Mouse (Mus musculus) c-Kit-positive CD71-positive TER-119-positive erythroid progenitor cells, embryonic 14.5 days (primary cell): ENCODE measurements around the gene Ascc1.
A peak's percentile ranks its signal among the peaks of the same experiment; 100 is the strongest.

Experiments
- DNase-seq: peaks from one replicate; pipeline ENCODE4 v3.0.0-alpha.2; 2013; ENCODE audit warnings: low spot score

Gene Ascc1

DNA sequence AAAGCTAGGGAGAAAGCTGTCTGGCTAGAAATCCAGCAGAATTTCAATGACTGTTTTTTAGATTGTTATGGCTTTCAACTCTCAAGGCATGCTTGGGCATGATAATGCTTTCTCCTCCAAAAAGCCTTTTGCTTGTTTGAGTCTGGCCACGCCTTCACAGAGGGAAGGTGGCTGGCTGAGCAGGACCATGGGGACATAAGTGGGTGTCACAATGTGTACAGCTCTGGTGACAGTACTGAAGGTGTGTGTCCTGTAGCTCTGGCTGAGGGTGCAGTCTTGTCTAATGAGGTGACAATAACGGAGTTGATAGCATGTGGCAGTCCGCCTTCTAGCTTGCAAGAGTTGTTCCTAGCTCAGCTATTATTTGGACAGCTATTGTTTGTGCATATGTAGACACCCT is 77.6 kb downstream of the Ascc1 start:
- DNase-seq = peak; percentile 57

DNA sequence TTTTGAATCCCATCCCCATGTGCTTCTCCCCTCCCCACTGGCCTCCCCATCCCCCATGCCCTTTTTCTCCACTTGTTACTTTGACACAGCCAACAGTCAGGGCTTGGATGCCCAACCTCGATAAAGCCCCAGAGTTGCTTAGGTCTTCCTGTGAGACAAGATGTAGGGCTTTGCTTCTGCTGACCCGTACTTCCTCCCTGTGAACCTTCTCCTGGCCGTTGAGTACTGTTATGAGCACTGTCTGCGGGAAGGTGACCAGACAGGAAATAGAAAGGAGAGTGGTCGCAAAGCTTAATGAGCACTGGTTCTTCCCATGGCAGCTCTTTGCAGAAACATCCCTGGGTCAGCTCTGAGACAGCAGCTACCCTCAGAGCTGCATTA is 78.0 kb downstream of the Ascc1 start:
- DNase-seq = no peak

DNA sequence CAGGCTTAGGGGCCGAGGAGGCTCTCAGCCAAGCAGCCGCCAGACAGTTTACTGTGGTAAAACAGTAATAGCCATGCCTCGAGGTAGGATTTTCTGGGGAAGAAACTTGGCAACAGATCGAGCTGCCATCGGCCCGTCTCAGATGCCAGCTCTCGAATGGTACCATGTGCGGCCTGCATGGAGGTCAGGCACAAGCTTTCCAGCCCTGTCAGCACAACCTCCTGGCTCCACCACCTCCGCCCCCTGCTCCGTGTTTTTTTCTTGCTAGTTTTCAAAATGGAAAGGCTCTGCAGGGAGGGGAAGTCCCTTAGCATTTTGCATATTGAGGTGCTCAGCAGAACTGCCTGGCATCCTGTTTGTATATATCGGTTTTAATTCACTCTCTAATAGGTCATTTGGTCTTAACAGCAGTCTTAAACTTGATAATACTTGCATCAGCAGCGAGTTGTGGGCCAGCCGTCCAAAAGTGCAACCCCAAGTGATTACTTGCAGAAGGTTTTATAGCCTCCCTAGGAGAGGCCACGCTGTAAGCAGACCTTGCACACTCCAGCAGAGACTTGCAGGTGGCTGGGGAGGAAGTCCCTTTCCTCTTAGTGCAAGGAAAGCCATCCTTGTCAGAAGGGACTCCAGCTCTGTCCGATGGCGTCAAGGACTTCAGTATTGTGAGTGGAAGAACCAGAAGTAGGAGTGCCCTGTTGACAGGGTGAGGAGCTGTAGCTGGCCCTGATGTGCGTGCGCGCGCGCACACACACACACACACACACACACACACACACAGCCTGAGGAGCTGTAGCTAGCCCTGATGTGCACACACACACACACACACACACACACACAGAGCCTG is 78.6 kb downstream of the Ascc1 start:
- no peak for DNase-seq

DNA sequence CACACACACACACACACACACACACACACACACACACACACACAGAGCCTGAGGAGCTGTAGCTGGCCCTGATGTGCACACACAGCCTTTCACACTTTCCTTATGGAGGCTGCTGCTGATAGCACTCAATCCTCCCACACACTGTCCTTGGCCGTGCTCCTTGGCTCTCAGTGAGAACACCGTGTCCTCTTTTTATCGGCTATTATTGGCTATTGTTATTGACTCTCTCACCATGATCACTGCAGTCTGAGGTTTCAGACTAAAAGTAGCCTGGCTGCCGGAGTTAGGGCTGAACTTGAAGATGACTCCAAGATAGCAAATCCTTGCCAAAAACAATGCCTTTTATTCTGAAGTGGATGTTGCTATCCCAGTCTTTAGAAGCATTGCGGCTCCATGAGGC is 79.3 kb downstream of the Ascc1 start:
- no peak for DNase-seq

DNA sequence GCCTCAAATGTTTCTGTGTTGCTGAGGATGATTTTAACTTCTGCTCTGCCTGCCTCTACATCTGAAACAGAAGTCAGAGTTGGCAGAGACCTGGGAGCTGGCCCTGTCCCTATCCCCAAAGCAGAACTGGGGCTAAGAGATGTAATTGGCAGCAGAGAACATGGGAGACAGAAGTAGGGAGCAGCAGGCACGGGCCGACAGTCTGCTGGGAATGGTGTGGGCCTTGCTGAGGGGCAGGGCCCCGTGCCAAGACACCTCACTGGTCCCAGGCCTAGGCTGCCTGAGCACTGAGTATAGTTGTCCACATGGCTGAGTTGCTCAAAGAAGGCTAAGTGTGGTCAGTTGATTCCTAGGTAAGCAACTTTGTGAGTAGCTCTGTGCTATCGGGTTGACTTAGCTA is 81.5 kb downstream of the Ascc1 start:
- DNase-seq = no peak

DNA sequence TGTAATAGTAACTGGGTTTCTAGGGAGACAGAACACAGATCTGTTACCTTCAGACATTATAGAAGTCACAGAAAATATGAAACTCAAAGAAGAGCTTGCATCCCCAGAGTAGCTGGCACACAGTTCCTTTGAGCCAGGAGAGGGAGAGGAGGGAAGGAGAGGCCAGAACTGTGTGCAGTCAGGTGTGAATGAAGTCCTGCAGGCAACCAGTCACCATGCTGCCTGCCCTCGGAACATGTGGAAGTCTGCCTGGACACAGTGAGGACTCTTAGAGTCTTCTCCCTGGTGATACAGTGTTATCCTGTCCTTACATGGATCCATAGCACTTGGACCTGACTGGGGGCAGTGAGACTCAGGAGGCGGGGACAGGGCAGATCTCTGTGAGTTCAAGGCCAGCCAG is 89.7 kb downstream of the Ascc1 start:
- DNase-seq = no peak

DNA sequence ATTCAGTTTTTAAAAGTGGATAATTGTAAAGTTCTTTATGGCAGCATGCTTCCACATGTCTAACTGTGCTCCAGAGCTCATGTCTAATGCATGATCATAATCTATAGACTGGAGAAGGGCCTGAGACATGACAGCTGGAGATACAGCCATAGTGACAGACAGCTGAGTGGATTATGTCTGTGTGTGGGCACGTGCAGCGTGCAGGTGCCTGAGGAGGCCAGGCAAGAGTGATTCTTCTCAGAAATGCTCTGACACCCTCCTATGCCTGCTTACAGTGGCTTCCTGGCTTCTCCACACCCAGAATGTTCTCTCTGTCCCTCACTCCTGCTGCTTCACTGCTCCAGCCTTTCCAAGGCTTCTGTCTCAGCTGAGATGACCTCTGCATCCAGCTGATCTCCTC is 91.1 kb downstream of the Ascc1 start:
- no peak for DNase-seq

DNA sequence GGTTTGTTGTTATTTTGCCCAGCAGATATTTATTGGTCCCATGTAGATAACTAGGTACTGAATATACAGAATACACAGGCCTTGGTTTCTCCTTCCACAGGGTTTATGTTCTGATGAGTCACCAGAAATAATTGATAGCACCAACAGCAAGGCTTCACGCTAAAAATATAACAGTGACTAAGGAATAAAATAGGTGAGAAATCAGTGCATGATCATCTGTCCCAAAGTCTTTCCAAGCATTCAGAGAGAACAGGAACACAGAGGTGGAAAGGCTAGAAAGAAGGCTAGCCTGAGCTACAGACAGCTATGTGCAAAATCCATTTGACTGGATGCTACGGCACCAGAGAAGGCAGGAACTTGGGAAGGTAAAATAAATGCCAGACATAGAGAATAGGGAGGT is 93.0 kb downstream of the Ascc1 start:
- no peak for DNase-seq

DNA sequence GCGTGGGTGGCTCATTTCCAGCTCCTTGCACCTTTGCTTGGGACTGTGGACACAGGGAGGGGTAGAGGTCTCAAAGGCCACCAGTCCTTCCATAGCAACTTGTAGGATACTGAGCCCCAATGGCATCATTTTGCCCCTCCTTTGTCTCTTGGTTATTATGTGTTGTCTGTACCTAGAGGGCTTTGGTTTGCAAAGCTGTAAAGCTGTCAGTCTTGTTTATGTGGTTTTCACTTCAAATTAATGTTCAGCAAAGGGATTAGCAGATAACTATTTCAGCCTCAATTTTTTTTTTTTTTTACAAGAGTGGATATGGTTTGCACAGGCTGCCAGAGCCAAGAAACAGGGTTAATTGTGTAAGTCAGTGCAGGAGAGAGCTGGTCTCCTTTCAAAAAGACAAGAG is 93.7 kb downstream of the Ascc1 start:
- DNase-seq = no peak

DNA sequence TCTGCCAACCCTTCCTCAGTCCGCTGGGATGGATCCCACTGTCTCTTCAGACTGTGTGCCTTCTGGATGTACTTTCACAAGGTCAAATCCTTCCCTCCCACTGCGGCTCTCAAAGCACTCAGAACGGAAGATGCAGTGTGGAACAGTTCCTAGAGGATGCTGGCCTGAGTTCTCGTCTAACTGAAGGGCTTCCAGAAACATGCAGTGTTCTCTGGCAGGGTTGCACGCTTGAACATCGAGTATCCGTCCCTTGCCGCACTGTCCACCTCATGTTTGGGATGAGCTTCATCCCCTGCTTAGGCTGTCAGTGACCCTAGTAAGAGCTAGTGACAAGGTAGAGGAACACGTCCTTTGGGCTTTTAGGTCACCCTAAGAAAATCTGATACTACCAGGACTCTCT is 94.5 kb downstream of the Ascc1 start:
- no peak for DNase-seq

DNA sequence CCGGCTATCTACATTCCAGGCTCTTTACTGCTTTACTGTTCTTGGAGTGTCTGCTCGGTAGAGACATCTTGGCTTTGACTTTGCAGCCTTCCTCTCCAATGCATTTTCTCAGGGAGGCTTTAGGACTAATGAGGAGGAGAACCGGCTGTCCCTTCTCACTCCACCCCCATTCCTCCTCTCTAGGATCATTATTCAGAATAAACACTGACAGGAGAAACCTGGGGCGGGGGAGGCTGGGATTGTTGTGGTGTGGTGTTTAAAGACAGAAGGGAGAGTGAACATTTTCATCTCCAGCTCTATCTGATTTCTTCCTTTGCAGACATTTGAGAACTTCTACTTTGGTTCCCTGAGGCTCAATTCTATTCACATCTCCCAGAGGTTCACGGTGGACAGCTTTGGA is 95.2 kb downstream of the Ascc1 start:
- DNase-seq = no peak

DNA sequence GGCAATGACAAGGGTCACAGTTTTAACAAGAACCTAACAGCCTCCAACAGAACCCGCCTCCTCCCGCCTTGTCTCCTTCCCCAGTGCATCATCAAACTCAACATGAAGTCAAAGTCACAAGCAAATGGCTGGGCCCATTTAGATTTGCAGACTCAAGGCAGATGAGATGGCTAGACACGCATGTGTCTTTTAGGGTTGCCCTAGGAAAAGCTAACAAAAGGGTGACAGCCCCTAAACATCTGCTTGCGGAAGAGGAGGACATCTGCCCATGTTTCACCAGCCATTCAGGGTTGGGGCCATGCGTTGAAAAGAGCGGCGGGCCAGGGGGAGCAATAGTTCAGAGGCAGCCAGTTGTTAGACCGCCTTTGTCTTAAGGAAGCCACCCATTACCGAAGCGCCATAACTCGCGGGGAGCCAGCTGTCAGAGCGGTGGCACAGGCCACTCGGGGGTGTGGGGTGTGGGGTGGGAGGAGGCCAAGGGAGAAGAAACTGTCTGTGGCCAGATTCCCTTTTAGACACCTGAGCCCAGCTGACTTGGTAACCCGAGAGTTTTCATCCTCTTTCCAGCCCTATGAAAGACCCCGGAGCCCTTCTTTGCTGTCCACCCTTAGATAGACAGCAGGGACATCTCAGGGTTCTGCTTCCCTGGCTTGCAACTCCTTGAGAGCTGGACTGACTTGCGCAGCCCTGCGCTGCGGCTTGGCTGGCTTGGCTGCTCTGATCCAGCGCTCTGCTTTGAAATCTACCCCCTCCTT is 103.0 kb downstream of the Ascc1 start:
- DNase-seq = no peak

DNA sequence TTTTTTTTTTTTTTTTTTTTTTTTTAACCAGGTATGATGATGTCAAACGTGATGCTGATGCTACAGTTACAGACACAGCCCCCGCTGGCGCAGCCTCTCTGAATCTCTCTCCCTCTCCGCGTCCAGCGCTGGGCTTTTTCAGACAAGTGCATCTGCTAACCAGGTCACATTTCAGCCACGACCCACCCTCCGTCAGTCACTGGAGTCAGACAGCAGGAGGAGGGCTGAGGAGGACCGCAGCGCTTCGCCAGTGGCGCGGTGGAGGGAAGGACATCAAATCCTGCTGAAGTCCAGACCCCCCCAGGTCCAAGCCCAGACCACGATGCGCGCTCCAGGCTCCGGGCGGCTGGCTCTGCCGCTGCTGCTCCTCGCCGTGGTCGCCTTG is 103.5 kb downstream of the Ascc1 start, which contains the start of gene Spock2:
Gene Spock2 (plus strand): TSS at position 74 of the 385 bp plus-strand sequence.
- no peak for DNase-seq

DNA sequence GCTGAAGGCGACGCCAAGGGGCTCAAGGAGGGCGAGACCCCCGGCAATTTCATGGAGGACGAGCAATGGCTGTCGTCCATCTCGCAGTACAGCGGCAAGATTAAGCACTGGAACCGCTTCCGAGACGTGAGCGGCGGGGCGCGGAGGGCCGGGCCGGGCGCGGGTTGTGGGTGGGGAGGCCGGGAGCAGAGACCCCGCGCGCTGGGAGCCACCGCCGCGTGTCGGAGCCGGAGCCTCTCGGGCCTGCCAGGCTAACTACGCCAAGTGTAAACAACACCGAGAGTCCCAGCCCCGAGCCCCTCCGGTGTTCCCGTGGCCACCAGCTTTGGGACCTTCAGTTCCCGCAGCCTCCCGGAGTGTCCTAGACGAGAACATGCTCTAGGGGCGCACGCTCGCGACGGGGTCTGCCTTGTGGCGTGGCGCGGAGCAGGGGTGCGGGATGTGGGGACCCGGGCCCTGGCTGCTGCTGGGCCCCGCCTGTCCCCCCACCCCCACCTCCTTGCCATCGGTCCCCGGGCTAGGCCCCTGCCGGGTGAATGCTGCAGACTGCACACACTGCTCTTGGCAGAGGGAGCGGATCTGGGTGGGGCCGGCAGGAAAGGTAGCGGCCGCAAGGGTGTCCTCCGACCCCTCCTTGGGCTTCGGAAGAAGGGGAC is 104.1 kb downstream of the Ascc1 start:
- no peak for DNase-seq

DNA sequence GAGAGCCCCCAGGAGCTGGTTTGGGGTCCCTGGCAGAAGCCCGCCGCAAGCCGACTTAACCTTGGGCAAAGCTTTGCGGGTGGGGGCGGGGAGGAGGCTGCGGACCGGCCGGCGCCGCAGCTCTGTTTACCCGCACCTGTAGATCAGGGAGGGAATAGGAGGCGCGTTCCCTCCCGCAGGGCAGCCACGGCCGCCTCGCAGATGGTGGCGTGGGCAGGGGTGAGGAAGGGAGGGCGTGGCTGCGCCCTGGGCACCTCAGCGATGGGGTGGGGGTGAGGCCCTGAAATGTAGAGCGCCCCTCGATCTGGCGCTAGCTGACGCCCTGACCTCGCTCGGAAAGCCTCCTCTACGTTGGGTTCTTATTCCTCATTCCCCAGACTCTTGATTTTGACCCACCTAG is 104.8 kb downstream of the Ascc1 start:
- DNase-seq = no peak

DNA sequence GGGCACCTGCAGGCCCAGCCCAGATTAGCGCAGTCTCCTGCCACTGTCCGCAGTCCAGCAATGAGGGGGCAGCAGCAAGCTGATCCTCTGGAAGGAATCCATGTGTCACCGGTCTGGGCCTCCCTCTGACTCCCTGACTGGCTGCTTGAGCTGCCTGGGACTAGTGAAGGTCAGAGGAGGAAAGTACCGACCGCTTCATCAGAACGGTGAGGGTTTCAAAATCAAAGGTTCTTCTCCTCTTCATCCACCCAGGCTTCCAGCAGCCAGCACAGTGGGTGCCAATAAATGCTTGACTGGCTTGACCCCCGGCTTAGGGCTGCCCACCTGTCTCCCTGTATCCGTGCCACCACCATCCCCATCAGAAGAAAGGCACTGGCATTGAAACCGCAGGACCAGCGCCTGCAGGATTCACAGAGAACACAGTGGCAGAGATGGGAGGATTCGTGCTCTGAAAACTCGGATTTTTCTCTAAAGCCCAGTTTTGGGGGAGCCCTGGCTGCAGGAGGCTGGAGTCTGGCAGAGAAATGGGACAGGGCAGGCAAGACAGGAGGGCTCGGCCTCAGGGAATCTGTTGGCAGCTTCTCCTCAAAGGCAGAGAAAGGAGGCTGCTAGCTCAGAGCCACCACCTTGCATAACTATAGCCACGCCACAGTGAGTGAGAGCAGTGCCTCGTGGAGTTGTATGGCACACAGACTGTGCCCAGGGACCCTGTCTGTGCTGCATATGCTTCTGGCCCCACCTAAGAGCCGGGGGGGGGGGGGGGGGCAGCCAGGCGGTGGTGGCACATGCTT is 105.9 kb downstream of the Ascc1 start:
- no peak for DNase-seq

DNA sequence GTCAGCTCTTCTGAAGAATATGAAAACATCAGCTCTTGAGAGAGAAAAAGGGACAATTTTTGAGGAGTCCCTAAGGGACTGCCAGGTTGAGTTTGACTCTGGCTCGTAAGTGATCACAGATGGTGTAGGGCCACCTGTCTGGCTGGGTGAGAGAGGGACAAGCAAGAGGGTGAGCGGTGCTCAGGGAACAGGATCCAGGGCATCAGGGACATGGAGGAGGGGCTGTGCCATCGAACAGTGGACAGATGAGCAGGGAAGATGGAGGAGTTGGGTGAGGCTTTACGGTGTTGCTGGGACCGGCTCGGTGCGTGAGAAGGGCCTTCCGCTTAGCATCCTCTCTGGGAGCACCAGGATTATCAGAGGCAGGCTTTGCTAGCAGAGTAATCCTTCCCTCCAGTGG is 106.7 kb downstream of the Ascc1 start:
- DNase-seq = no peak

DNA sequence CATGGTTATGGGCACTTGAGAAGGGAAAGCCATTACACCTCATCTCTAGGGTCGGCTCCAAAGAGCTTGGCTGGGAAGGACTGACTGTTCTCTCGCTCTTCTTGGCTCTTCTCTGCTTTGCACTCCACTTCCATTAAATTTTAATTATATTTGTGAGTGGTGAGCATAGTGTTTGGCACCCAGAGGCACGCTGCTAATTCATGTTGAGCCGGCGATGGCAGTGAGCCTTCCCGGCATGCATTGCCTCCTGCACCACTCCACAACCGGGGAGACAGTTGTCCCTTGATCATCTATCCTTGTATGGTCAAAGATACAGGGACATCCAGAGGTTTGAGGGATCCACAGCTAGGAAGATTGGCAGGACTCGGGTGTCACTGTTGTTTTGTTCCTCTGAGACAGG is 107.4 kb downstream of the Ascc1 start:
- DNase-seq = no peak

DNA sequence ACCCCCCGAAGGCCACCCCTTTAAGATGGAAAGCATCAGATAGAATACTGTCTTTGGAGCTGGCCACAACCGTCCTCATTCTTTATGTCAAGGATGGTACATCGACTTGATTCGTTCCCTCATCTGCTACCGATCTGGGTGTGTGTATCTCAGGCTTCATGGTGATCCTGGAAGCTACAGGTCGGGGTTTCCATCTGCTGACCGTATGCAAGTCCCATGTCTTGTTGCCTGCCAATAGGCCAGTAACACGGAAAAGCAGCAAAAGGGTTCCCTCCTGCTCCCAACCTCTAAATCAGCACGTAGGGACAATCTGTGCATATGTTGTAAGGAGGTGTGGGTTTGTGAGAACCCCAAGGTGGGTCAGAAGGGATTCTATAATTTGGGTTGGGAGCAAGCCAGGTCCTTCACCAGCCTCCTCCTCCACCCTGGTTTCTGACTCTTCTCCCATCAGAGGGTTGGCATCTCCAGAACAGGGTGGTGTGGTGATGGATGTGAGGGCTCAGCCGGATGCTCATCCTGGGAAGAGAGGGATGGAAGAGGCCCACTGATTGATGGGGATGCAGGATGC is 108.4 kb downstream of the Ascc1 start:
- DNase-seq = no peak

DNA sequence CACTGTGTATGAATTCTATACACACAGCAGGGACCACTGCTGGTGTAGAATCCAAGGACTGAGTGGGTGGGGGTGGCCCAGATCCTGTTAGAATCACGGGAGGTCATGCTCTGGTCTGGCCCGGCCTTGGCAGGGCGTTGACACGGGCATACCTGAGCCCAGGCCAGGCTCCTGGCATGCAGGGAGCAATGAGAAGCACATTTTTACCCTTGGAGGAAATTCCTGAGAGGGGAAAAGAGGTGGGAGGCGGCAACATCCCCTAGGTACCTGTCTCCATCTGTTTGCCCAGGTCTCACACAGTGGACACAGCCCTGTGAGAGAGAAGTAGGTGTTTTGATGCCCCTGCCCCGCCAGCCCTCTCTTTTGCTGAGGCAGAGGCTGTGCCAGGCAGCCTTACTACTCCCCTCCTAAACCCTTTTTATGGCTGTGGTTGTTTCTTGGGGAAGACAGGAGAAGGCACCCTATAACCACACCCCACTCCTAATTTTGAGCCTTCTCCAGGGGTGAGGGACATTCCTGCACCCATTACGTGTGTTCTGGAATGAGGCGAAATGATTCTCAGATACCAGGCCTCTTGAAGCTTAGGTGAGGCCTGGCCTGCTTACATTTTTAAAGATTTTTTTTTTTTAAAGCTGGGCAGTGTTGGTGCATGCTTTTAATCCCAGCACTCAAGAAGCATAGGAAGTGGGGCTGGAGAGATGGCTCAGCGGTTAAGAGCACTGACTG is 111.5 kb downstream of the Ascc1 start:
- no peak for DNase-seq
